Mouse (Mus musculus) layer of hippocampus, postnatal 10 days (tissue): ENCODE data around the gene Madcam1. TPM values are rescaled to one million over a fixed set of nuclear protein-coding genes. Genes with fewer than 3 reads are reported as not detected.

Experiments
- DNase-seq, 2 experiments: peaks; one replicate each; pipeline ENCODE4 v3.0.0; 2021; ENCODE audit warnings: low spot score in 2 of 2
- total RNA-seq, 2 experiments: library from RNA; stranded (reverse); gene quantifications; 2 replicates each; pipeline ENCODE4 v1.2.3; 2021

The Madcam1 gene
- total RNA-seq, 2 experiments from 2014 or later, result 0.32 TPM; not detected in 1

DNA sequence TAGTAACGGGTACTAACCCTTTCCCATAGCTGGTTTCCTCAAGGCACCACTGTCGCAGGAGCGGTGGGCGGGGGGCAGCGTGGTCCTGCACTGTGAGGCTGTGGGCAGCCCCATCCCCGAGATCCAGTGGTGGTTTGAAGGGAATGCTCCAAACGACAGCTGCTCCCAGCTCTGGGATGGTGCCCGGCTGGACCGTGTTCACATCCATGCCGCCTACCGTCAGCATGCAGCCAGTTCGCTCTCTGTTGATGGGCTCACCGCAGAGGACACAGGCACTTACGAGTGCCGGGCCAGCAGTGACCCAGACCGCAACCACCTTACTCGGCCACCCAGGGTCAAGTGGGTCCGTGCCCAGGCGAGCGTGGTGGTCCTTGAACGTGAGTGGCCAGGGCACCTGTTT is 44.3 kb downstream of the Madcam1 start:
- no peak for DNase-seq

DNA sequence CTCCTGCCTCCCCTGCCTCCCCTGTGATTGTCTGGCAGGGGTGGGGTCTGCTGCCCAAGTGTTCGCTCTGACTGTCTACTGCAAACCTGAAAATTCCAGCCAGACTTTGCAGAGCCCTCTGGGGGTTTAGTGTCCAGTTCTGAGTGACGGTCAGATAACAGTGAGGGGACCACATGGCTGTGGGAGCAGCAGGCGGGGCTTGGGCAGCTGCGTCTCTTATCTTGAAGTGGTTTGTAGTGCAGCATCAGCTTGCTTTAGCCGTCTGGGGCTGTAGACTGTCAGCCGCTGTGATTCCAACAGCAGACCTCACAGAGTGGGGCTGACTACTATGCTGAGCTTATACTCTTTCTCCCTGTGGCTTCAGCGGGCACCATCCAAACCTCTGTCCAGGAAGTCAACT is 44.9 kb downstream of the Madcam1 start:
- no peak for DNase-seq

- DNase-seq, result no peak
Measured at GRCm38 (mm10) chr10:79712029-79712428, 47.7 kb downstream of the Madcam1 start.

DNA sequence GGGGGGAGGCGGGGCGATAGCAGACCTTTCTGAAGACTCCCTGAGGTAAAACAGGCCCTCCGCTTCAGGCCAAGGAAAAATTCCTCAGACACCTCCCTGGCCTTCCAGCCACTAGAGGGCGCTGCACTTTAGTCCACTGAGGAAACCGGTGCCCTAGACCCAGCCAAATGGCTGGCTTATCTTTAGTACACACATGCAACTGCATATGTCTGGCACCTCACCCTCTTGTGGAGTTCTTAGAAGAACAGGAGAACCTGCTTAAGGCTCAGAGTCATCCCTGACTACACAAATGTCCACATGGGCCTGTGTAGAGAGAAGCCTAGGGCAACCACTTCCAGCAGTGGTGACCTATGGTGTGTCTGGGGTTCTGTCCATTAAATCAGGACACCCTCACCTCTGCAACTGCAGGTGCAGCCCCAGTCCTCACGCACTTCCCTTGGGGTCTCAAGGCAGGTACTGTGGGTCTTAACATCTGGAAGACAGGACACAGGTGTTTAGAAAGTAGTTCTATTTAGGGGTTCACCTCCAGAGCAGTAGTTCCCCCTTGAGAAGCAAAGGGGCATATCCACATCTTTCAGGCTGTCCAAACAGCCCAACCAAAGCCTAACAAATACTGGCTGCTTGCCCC is 48.3 kb downstream of the Madcam1 start:
- DNase-seq, result peak; percentile 84 to 86

DNA sequence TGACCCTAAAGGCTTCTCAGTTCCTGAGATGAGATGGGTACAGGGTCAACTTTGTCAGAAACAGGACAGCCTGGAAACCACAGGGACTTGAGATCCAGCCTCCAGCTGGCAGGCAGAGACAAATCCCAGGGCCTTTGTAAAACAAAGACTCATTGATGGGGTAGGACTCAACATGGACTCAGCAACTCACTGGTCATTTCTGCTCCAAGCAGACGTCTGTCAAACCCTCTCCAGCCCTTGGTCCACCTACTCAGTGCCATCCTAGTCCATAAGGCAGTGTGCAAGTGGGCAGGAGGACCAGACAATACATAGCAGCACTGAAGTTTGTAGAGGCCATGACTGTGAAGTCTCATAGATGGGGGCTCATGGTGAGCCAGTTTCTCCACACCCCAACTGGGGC is 48.8 kb downstream of the Madcam1 start:
- no peak for DNase-seq

DNA sequence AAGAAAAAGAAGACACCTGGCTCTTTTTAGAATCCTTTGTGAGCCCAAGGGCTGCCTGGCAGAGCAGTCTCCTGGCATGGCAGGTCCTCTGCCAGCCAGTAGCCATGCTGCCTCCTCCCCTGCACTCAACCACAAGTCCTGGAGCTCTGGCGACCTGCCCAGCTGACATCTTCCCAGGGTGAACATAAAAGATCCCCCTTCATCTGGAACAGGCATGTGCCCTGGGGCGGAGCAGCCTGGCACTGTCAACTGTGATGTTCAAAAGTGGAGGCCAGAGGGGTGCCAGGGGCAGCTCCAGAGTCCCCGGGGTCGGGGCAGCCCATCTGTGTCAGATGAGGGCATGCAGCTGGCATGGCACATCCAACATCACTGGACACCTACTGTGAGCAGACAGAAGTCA is 50.6 kb downstream of the Madcam1 start:
- DNase-seq, result no peak

GRCm38 (mm10) chr10:79716254-79716987 is 52.1 kb downstream of the Madcam1 start, which contains the start of gene Hcn2:
TSS of gene Hcn2 (plus strand) at chr10:79716634.
- DNase-seq, result no peak

GRCm38 (mm10) chr10:79716988-79717355 is 52.6 kb downstream of the Madcam1 start:
- DNase-seq, result no peak

GRCm38 (mm10) chr10:79717640-79718357 is 53.4 kb downstream of the Madcam1 start:
- DNase-seq, result peak in 1 of 2 experiments; percentile 58

Other genes with a start within 250 kb of the Madcam1 start
- not detected for gene Vmn2r83, start 195.8 kb upstream of the Madcam1 start, total RNA-seq
- 1 to 10 TPM; 4.0 to 4.3 TPM for gene Plpp2, start 130.8 kb upstream of the Madcam1 start, total RNA-seq
- gene Mier2, start 109.4 kb upstream of the Madcam1 start, total RNA-seq, result 10 to 100 TPM; 52.1 to 56.3 TPM
- not detected for gene Theg, start 77.2 kb upstream of the Madcam1 start, total RNA-seq
- 10 to 100 TPM; 11.0 to 11.3 TPM for gene C2cd4c, start 50.5 kb upstream of the Madcam1 start, total RNA-seq
- 10 to 100 TPM; 48.0 to 48.3 TPM for gene Shc2, start 26.6 kb upstream of the Madcam1 start, total RNA-seq
- under 1 TPM; 0.39 to 0.62 TPM for gene Odf3l2, start 18.8 kb upstream of the Madcam1 start, total RNA-seq
- 10 to 100 TPM; 68.5 to 80.9 TPM for gene Tpgs1, start 4.8 kb downstream of the Madcam1 start, total RNA-seq
- 10 to 100 TPM; 54.8 to 56.2 TPM for gene Cdc34, start 17.6 kb downstream of the Madcam1 start, total RNA-seq
- gene Gzmm, start 24.5 kb downstream of the Madcam1 start, total RNA-seq, result 1 to 10 TPM; 1.6 to 1.8 TPM
- gene Bsg, start 39.9 kb downstream of the Madcam1 start, total RNA-seq, result 100 to 1,000 TPM; 692 to 694 TPM
- gene Hcn2, start 52.1 kb downstream of the Madcam1 start, total RNA-seq, result 10 to 100 TPM; 82.8 to 84.2 TPM
- gene Polrmt, start 82.0 kb downstream of the Madcam1 start, total RNA-seq, result 10 to 100 TPM; 36.1 to 44.7 TPM
- gene Fgf22, start 90.5 kb downstream of the Madcam1 start, total RNA-seq, result 1 to 10 TPM; 1.2 to 1.7 TPM
- gene Rnf126, start 102.4 kb downstream of the Madcam1 start, total RNA-seq, result 10 to 100 TPM; 90.8 to 97.7 TPM
- 1 to 10 TPM; 1.3 to 1.5 TPM for gene Fstl3, start 112.7 kb downstream of the Madcam1 start, total RNA-seq
- gene Prss57, start 126.4 kb downstream of the Madcam1 start, total RNA-seq, result under 1 TPM; 0.21 to 0.31 TPM
- gene Palm, start 129.0 kb downstream of the Madcam1 start, total RNA-seq, result 100 to 1,000 TPM; 392 to 395 TPM
- gene Misp, start 156.4 kb downstream of the Madcam1 start, total RNA-seq, result under 1 TPM; 0.33 to 0.78 TPM
- 10 to 100 TPM; 63.8 to 66.5 TPM for gene Ptbp1, start 189.9 kb downstream of the Madcam1 start, total RNA-seq
- 1 to 10 TPM; 3.6 to 3.7 TPM for gene Prtn3, start 209.9 kb downstream of the Madcam1 start, total RNA-seq
- gene Plppr3, start 210.1 kb downstream of the Madcam1 start, total RNA-seq, result 100 to 1,000 TPM; 113 TPM
- not detected for gene Elane, start 221.7 kb downstream of the Madcam1 start, total RNA-seq
- gene Cfd, start 226.3 kb downstream of the Madcam1 start, total RNA-seq, result not detected
- gene Med16, start 244.4 kb downstream of the Madcam1 start, total RNA-seq, result 10 to 100 TPM; 55.7 to 56.2 TPM
- not detected for gene Gm26602, start 246.3 kb downstream of the Madcam1 start, total RNA-seq